Mouse (Mus musculus) heart, embryonic 15.5 days (tissue): ENCODE data around the gene Dusp15. TPM values are rescaled to one million over a fixed set of nuclear protein-coding genes. Genes with fewer than 3 reads are reported as not detected.

Source experiments
- ATAC-seq: fragments of 200-750 bp; cut with Nextera tagmentation; replicated peaks from 2 replicates; pipeline ENCODE4 v1.8.0; 2017; ENCODE audit warnings: low read depth, moderate TSS enrichment; ENCODE audit not compliant: insufficient number of reproducible peaks, insufficient read depth, low FRiP score
- H3K27ac ChIP-seq: fragments of 300-500 bp; sonication (generic); 2 replicates; pipeline ENCODE4 v1.5.1; 2015; ENCODE audit warnings: mild to moderate bottlenecking, inconsistent platforms
- H3K27me3 ChIP-seq: fragments of 300-500 bp; sonication (generic); 2 replicates; pipeline ENCODE4 v1.6.1; 2015; ENCODE audit warnings: inconsistent platforms
- H3K36me3 ChIP-seq: fragments of 300-500 bp; sonication (generic); 2 replicates; pipeline ENCODE4 v1.6.1; 2015; ENCODE audit warnings: mild to moderate bottlenecking, inconsistent platforms
- H3K4me1 ChIP-seq: fragments of 300-500 bp; sonication (generic); replicated peaks from 2 replicates; pipeline ENCODE4 v1.6.1; 2015; ENCODE audit warnings: inconsistent platforms
- H3K4me2 ChIP-seq: fragments of 300-500 bp; sonication (generic); 2 replicates; pipeline ENCODE4 v1.6.1; 2015; ENCODE audit warnings: inconsistent platforms, mild to moderate bottlenecking, moderate library complexity
- H3K4me3 ChIP-seq: fragments of 300-500 bp; sonication (generic); 2 replicates; pipeline ENCODE4 v1.5.1; 2015; ENCODE audit warnings: mild to moderate bottlenecking, inconsistent platforms
- H3K9ac ChIP-seq: fragments of 300-500 bp; sonication (generic); 2 replicates; pipeline ENCODE4 v1.6.1; 2015; ENCODE audit warnings: mild to moderate bottlenecking, inconsistent platforms
- H3K9me3 ChIP-seq: fragments of 300-500 bp; sonication (generic); replicated peaks from 2 replicates; pipeline ENCODE4 v1.6.1; 2016; ENCODE audit warnings: inconsistent platforms
- WGBS: fragments of 180-500 bp; shearing (Covaris S2); methylation state at CpG from one replicate; pipeline ENCODE4 v1.1.7; 2015; ENCODE audit warnings: mixed read lengths; 5-methylcytosine and 5-hydroxymethylcytosine counted together
- polyA plus RNA-seq: library from polyadenylated mRNA; unstranded; fragments of >200 nt; fragmentation: Nextera tagmentation; extraction: Ambion mirVana; gene quantifications from 2 replicates; pipeline ENCODE4 v1.2.1, GENCODE M21; 2015

Gene Dusp15
- polyA plus RNA-seq: 0.09 and 0.28 TPM in 2 replicates

DNA sequence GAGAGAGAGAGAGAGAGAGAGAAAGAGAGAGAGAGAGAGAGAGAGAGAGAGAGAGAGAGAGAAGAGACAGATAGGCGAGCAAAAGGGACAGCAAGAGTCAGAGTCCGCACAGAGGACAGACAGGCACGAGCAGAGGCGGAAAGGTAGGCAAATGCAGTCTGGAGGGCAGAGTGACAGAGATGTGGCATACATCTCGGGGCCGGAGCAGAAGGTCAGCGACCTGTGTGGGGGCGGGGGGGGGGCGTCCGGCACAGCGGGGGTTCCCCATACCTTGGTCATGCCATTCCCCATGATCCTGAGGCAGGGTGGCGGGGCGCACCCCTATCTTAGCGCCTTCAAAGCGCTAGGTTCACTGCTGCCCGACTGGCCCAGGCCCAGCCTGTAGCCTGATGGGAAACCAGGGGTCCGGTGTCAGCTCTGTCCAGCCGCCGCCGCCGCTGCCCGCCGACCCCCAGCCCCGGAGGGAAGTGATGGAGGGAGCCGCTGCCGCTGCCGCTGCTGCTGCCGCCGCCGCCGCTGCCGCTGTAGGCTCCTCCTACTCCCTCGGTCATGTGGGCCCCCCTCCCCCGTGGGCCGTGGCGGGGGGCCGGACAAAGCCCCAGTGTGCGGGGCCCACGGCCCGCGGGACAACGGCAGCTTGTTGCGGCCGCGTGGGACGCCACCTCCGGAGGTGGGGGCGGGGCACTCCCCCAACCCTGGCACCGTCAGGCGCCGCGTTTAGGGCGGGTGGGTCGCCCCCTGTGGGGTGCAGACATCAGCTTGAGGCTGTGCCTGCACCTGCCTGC is at the start of gene Dusp15:
Gene Dusp15 (minus strand): TSS at position 634 of the 785 bp plus-strand sequence.
- H3K27me3 ChIP-seq: peaks cover 90% of the 10 kb centered on the region
- H3K4me3 ChIP-seq: peak within 1 kb of the TSS; percentile 63
- peak within 1 kb of the TSS; percentile 98 for H3K4me2 ChIP-seq
- WGBS: 2% methylated on average over 47 of the region's 54 CpGs
- no peaks in the 10 kb centered on the region for H3K36me3 ChIP-seq
- peaks cover 9% of the 10 kb centered on the region for H3K4me1 ChIP-seq
- no peak within 1 kb of the TSS for H3K27ac ChIP-seq
- peak within 1 kb of the TSS; percentile 61 for H3K9ac ChIP-seq
- no peaks in the 10 kb centered on the region for H3K9me3 ChIP-seq
- ATAC-seq: peak; percentile 68

DNA sequence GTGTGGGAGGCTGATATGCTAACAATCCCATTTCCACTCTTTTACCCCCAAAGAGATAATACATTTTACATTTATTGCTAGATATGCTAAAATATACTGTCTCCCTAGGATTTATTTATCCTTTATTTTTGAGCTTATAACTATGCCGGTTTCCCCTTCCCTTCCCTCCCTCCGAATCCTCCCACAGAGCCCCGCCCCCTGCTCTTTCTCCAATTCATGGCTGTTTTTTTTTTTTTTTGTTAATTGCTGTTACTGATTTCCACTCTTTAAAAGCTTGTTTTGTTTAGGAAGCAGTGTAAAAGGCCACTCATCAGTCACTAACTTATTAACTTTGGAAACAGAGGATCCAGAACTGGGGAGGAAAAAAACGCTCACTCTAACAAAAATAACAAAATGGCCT is 45.5 kb upstream of the Dusp15 start:
- 59% methylated on average over 4 of the region's 4 CpGs for WGBS

DNA sequence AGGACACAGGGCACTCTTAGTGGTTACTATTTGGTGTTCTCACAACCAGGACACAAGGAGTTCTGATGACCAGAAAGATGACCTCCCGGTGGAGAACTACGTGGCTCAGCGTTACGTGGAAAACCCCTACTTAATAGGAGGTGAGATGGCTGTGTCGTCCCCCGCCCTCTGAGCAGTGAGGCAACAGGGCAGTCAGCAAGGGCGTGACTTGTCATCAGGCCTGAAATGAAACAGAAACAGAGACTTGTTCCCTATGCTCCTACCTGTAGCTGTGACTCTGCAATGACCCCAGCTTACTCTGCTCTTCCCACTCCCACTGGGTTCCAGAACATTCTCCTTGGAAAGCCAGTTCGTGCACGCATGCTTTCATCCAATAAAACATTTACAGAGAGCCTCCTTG is 40.0 kb upstream of the Dusp15 start:
- peaks cover 3% of the 10 kb centered on the region; the same call in 1 of the 2 replicates for H3K27me3 ChIP-seq
- H3K4me1 ChIP-seq: no peaks in the 10 kb centered on the region
- no peak overlapping the region for H3K9ac ChIP-seq
- H3K27ac ChIP-seq: no peak overlapping the region
- H3K9me3 ChIP-seq: no peaks in the 10 kb centered on the region
- WGBS: 65% methylated on average over 9 of the region's 9 CpGs
- no peak overlapping the region for H3K4me3 ChIP-seq
- H3K4me2 ChIP-seq: no peak overlapping the region
- no peak for ATAC-seq
- H3K36me3 ChIP-seq: no peaks in the 10 kb centered on the region

More for the DNA sequence above, 45.5 kb upstream of the Dusp15 start:
- ATAC-seq: no peak
- no peak overlapping the region for H3K27ac ChIP-seq
- H3K36me3 ChIP-seq: no peaks in the 10 kb centered on the region
- H3K9ac ChIP-seq: no peak overlapping the region
- no peaks in the 10 kb centered on the region for H3K9me3 ChIP-seq
- no peaks in the 10 kb centered on the region for H3K4me1 ChIP-seq
- H3K4me2 ChIP-seq: no peak overlapping the region
- no peak overlapping the region for H3K4me3 ChIP-seq
- 0 out of 2 replicates have a peak, but pooled peaks cover 2% of the 10 kb centered on the region for H3K27me3 ChIP-seq

DNA sequence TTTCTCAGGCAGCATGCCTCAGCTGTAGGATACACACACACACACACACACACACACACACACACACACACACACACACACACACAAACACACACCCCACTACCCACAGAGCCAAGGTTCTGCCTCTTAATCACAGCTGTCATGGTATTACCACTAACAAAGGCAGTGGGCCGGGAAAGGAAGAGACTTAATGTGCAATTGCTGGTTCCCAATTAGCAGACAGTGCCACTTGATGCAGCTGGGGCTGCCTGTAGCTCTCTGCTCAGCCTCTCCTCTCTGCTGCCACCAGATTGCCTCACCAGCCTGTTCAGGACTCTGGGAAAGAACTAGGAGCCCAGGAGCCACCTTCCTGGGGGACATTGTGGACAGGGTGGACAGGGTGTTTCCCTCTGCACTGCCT is 34.1 kb upstream of the Dusp15 start:
- no peak for ATAC-seq
- Histone ChIP-seq H3K4me3 (no peak overlapping the region), H3K9ac (no peak overlapping the region), H3K4me2 (no peak overlapping the region), H3K36me3 (no peaks in the 10 kb centered on the region), H3K27me3 (peaks cover 7% of the 10 kb centered on the region), H3K4me1 (no peaks in the 10 kb centered on the region), H3K27ac (no peak overlapping the region), H3K9me3 (no peaks in the 10 kb centered on the region)
- 44% methylated on average over 1 of the region's 1 CpGs for WGBS

DNA sequence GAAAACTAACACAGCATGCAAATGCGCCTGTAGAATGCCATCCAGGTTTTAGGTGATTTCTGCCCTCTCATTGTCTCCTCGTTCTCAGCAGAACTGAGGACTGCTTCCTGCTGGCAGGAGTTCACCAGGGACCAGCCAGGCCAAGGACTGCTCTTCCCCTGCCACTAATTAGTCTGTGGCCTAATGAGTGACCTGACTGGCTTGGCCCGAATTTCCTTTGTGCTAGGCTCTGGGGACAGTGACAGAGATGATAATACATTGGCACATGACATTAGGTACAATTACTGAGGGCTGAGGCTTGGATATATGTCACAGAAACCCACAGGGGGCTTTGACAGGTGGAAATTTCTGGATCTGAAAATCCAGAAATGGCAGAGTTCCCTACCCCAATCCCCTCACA is 25.5 kb upstream of the Dusp15 start:
- no peak for ATAC-seq
- H3K9ac ChIP-seq: no peak overlapping the region
- WGBS: 59% methylated on average over 3 of the region's 3 CpGs
- H3K27me3 ChIP-seq: no peaks in the 10 kb centered on the region
- H3K9me3 ChIP-seq: no peaks in the 10 kb centered on the region
- no peak overlapping the region for H3K27ac ChIP-seq
- H3K36me3 ChIP-seq: no peaks in the 10 kb centered on the region
- no peak overlapping the region for H3K4me3 ChIP-seq
- H3K4me2 ChIP-seq: no peak overlapping the region
- H3K4me1 ChIP-seq: no peaks in the 10 kb centered on the region

DNA sequence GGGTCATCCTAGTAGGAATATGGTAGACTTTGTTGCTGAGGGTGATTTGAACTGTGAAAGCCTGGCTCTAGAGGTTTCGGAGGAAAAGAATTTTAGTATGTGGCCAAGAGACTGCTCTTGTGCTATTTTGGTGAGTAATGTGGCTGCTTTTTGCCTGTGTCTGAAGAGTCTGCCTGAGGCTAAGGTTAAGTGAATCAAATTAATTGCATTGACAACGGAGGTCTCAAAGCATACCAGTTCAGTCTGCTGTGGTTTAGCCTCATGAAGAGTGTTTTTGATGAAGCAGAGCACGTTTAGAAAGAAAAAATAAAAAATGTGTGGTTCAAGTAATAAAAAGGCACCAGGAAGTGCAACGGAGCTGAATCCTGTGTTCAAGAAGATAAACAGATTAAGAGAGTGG is 14.1 kb upstream of the Dusp15 start:
- WGBS: 69% methylated on average over 4 of the region's 4 CpGs
- no peak overlapping the region for H3K27ac ChIP-seq
- no peak overlapping the region for H3K4me2 ChIP-seq
- no peaks in the 10 kb centered on the region for H3K9me3 ChIP-seq
- H3K9ac ChIP-seq: no peak overlapping the region
- H3K27me3 ChIP-seq: 0 out of 2 replicates have a peak, but pooled peaks cover 6% of the 10 kb centered on the region
- no peaks in the 10 kb centered on the region for H3K36me3 ChIP-seq
- H3K4me1 ChIP-seq: peaks cover 8% of the 10 kb centered on the region; the same call in 1 of the 2 replicates
- H3K4me3 ChIP-seq: no peak overlapping the region
- ATAC-seq: no peak

DNA sequence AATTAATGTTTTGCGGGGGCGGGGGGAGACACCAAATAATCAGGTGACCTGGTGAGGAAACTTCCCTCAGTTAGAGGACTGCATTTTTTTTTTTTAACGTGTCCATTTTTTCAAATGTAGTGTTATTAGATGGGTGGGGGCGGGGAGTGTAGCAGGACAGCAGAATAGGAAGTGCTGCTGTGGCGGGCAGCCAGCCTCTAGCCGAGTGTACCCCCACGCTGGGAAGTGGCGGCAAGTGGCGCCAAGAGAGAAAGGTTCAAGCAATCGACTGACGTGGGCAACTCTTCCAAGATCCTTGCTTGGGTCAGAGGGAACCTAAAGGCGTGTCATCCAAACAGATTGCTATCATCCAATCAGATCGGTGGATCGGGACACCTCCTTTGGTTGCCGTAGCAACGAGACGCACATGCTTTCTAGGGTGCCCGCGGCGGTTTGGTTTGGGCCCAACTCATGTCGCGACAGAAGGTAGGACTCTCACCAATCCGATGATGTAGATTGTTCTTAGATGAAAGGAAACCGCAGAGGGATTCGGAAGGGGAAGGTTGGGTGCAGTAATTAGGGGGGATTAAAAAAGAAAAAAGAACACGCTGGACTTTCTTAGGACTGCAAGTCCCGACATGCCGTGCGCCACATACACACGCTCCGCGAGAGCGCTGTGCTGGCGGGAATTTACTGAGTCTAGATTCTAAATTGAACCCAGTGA is 10.7 kb upstream of the Dusp15 start, which contains the start of gene Ttll9:
Gene Ttll9 (plus strand): TSS at position 395 of the 703 bp plus-strand sequence.
- peaks cover 8% of the 10 kb centered on the region; the same call in 1 of the 2 replicates for H3K4me1 ChIP-seq
- peak within 1 kb of the TSS; percentile 85 for H3K4me2 ChIP-seq
- peak within 1 kb of the TSS; percentile 59 for H3K4me3 ChIP-seq
- no peaks in the 10 kb centered on the region for H3K9me3 ChIP-seq
- H3K27me3 ChIP-seq: peaks cover 21% of the 10 kb centered on the region
- 4% methylated on average over 34 of the region's 34 CpGs for WGBS
- no peaks in the 10 kb centered on the region for H3K36me3 ChIP-seq
- H3K27ac ChIP-seq: no peak within 1 kb of the TSS
- peak within 1 kb of the TSS; percentile 46; the same call in 1 of the 2 replicates for H3K9ac ChIP-seq
- 0 out of 2 replicates have a peak, but pooled peaks have one; percentile 64 for ATAC-seq

DNA sequence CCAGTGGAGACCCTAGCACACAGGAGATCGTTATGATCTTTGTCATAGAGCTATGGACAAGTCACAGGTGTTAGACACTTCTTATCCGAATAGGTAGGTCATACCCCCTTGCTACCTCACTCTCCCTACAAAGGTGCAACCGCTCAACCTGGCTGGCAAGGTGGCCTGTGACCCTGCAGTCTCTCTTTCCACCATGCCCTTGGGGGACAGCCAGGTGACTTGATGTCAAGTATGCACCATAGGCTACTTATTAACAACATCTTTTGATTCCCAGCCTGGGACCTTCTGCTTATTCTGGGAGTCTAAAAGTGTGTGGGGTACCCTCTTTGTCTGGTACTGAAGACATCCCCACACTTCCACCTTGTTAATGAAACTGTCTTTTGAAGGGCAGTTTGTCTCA is 6.6 kb upstream of the Dusp15 start:
- no peak for ATAC-seq
- Histone ChIP-seq H3K27ac (no peak overlapping the region), H3K4me2 (no peak overlapping the region), H3K4me1 (peaks cover 8% of the 10 kb centered on the region; the same call in 1 of the 2 replicates), H3K36me3 (no peaks in the 10 kb centered on the region), H3K4me3 (no peak overlapping the region), H3K9ac (no peak overlapping the region), H3K27me3 (peaks cover 52% of the 10 kb centered on the region), H3K9me3 (no peaks in the 10 kb centered on the region)
- 74% methylated on average over 3 of the region's 3 CpGs for WGBS

DNA sequence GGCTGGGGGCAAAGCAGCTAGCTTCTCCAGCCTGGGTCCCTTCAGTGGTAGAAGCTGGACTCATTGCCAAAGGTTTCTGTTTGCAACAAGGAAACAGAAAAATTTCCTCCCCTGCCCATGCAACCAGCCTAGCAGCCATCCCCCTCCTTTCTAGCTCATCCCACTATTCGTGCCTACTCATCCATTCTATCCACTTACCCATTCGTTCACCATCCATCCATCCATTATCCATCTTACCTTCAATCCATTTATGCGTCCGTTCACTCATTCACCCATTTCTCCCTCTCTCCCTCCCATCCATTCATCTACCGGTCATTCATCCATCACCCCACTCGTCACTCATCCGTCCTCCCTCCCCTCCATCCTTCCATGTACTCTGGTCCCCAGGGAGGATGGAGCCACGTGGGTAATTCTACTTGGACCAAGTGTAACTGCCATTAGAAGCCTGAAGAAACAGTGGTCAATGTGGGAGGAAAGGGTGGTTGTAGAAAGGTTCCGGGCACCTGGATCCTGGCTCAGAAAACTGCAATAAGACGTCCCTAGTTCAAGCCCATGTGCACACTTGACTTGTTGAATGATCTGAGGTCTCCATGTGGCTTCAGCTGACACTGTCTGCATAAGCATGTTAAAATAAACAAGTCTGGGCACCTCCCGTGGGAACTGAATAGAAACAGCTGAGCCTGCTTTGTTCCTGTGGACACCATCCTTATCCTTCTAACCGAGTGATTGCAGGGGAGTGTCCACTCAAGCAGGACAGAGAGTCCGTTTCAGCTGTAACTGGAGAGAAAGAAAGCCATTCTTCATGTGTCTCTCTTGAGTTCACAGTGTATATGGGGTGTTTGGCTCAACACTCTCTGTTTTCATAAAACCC is 587 bp upstream of the Dusp15 start:
- peak overlapping the region; percentile 61 for H3K9ac ChIP-seq
- H3K4me2 ChIP-seq: peak overlapping the region; percentile 98
- H3K27me3 ChIP-seq: peaks cover 91% of the 10 kb centered on the region
- peaks cover 9% of the 10 kb centered on the region for H3K4me1 ChIP-seq
- 22% methylated on average over 13 of the region's 13 CpGs for WGBS
- H3K27ac ChIP-seq: no peak overlapping the region
- H3K36me3 ChIP-seq: no peaks in the 10 kb centered on the region
- no peaks in the 10 kb centered on the region for H3K9me3 ChIP-seq
- H3K4me3 ChIP-seq: peak overlapping the region; percentile 63
- peak; percentile 18; the same call in 1 of the 2 replicates for ATAC-seq

DNA sequence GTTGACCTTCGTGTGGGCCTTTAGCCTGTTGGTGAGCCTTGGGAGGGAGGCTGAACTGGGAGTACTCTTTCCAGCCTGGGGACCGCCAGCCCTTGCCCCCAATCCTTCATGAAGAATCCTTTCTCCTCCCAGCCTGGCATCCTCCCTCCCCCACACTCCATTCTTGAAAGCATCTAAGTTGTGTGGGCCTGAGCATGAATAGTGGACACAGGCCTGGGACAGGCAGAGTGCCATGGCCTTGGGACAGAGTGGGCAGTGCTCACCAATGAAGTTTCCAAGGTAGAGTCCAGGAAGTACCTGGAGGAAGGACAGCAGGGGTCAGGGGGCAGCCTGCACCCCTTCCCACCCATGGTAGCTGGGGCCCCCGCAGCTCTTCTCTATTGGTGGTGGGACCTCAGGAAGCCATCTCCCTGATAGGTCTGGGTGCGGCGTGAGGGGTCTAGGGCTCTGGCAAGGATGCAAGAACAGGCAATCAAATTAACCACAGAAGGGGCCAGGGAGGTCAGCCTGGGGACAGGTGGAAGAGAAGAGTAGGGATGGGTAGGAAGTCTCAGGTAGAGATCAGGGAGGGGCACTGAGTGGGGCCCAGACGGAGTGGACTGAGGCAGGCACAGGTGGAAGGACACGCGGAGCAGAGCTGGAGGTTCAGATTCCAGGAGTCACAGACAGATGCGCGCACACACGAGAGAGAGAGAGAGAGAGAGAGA is 987 bp downstream of the Dusp15 start:
- 35% methylated on average over 11 of the region's 11 CpGs for WGBS
- ATAC-seq: no peak
- Histone ChIP-seq H3K9me3 (no peaks in the 10 kb centered on the region), H3K4me1 (peaks cover 9% of the 10 kb centered on the region), H3K4me3 (peak overlapping the region; percentile 63; the same call in 1 of the 2 replicates), H3K9ac (no peak overlapping the region), H3K36me3 (no peaks in the 10 kb centered on the region), H3K27me3 (peaks cover 90% of the 10 kb centered on the region), H3K4me2 (peak overlapping the region; percentile 98), H3K27ac (no peak overlapping the region)
